Mouse (Mus musculus) embryonic facial prominence, embryonic 11.5 days (tissue): Measurements from ENCODE around the gene Cpm. TPM values are rescaled to one million over a fixed set of nuclear protein-coding genes. Genes with fewer than 3 reads are reported as not detected.

Experiments used
- ATAC-seq: fragments of 200-750 bp; cut with Nextera tagmentation; replicated peaks from 2 replicates; pipeline ENCODE4 v1.8.0; 2017; ENCODE audit warnings: low read depth; ENCODE audit not compliant: insufficient number of reproducible peaks, low FRiP score, low TSS enrichment
- DNase-seq: peaks from one replicate; pipeline ENCODE4 v3.0.0-alpha.2; 2015; ENCODE audit warnings: low spot score
- H3K27ac ChIP-seq: fragments of 300-500 bp; sonication (generic); replicated peaks from 2 replicates; pipeline ENCODE4 v1.5.1; 2014; ENCODE audit warnings: mild to moderate bottlenecking, low read depth, low read length, control low read depth
- H3K27me3 ChIP-seq: fragments of 300-500 bp; sonication (generic); 2 replicates; pipeline ENCODE4 v1.6.1; 2014; ENCODE audit warnings: mild to moderate bottlenecking, low read length, moderate library complexity, mixed read lengths; ENCODE audit not compliant: control insufficient read depth, insufficient read depth
- H3K36me3 ChIP-seq: fragments of 300-500 bp; sonication (generic); replicated peaks from 2 replicates; pipeline ENCODE4 v1.6.1; 2014; ENCODE audit warnings: low read depth, mild to moderate bottlenecking, low read length, moderate library complexity, mixed read lengths; ENCODE audit not compliant: control insufficient read depth, insufficient read depth
- H3K4me1 ChIP-seq: fragments of 300-500 bp; sonication (generic); 2 replicates; pipeline ENCODE4 v1.6.1; 2014; ENCODE audit warnings: low read length, mixed read lengths; ENCODE audit not compliant: control insufficient read depth, insufficient read depth
- H3K4me2 ChIP-seq: fragments of 300-500 bp; sonication (generic); 2 replicates; pipeline ENCODE4 v1.6.1; 2014; ENCODE audit warnings: low read depth, mild to moderate bottlenecking, control low read depth, low read length, moderate library complexity
- H3K4me3 ChIP-seq: fragments of 300-500 bp; sonication (generic); 2 replicates; pipeline ENCODE4 v1.5.1; 2014; ENCODE audit warnings: low read depth, low read length, control low read depth
- H3K9ac ChIP-seq: fragments of 300-500 bp; sonication (generic); replicated peaks from 2 replicates; pipeline ENCODE4 v1.6.1; 2014; ENCODE audit warnings: mild to moderate bottlenecking, control low read depth, low read length
- H3K9me3 ChIP-seq: fragments of 300-500 bp; sonication (generic); replicated peaks from 2 replicates; pipeline ENCODE4 v1.6.1; 2016; ENCODE audit warnings: mild to moderate bottlenecking, low read length, inconsistent platforms, mixed read lengths; ENCODE audit not compliant: control insufficient read depth
- WGBS: fragments of 180-500 bp; shearing (Covaris S2); extraction: QIAGEN DNeasy Blood & Tissue Kit; methylation state at CpG from one replicate; pipeline ENCODE4 v1.1.7; 2014; 5-methylcytosine and 5-hydroxymethylcytosine counted together
- polyA plus RNA-seq: library from polyadenylated mRNA; unstranded; fragments of >200 nt; fragmentation: Nextera tagmentation; extraction: Ambion mirVana; gene quantifications from 2 replicates; pipeline ENCODE4 v1.2.1, GENCODE M21; 2014

Cpm gene
- polyA plus RNA-seq, 1 experiment from 2014 or later: 10.9 TPM

GRCm38 (mm10) chr10:117672693-117673092 is 43.4 kb downstream of the Cpm start:
- ATAC-seq (no peak), DNase-seq (no peak)
- Histone ChIP-seq H3K36me3 (no peaks in the 10 kb centered on the region), H3K4me1 (no peaks in the 10 kb centered on the region), H3K27me3 (no peaks in the 10 kb centered on the region), H3K9ac (no peak overlapping the region), H3K9me3 (no peaks in the 10 kb centered on the region), H3K4me3 (no peak overlapping the region), H3K4me2 (no peak overlapping the region), H3K27ac (no peak overlapping the region)
- 46% methylated on average over 7 of the region's 7 CpGs for WGBS

- no peak for ATAC-seq
- 84% methylated on average over 1 of the region's 1 CpGs for WGBS
- DNase-seq: no peak
Observed at GRCm38 (mm10) chr10:117673913-117674312, 44.6 kb downstream of the Cpm start.

GRCm38 (mm10) chr10:117674359-117675019 is 45.2 kb downstream of the Cpm start:
- H3K4me3 ChIP-seq: no peak overlapping the region
- DNase-seq (no peak), ATAC-seq (no peak)
- H3K4me2 ChIP-seq: no peak overlapping the region
- no peak overlapping the region for H3K27ac ChIP-seq
- H3K4me1 ChIP-seq: no peaks in the 10 kb centered on the region
- no peaks in the 10 kb centered on the region for H3K36me3 ChIP-seq
- H3K9me3 ChIP-seq: no peaks in the 10 kb centered on the region
- H3K9ac ChIP-seq: no peak overlapping the region
- WGBS: 83% methylated on average over 3 of the region's 3 CpGs
- no peaks in the 10 kb centered on the region for H3K27me3 ChIP-seq

More at GRCm38 (mm10) chr10:117673913-117674312, 44.6 kb downstream of the Cpm start:
- Histone ChIP-seq H3K4me3 (no peak overlapping the region), H3K4me2 (no peak overlapping the region), H3K27ac (no peak overlapping the region), H3K9me3 (no peaks in the 10 kb centered on the region), H3K36me3 (no peaks in the 10 kb centered on the region), H3K9ac (no peak overlapping the region), H3K4me1 (no peaks in the 10 kb centered on the region), H3K27me3 (no peaks in the 10 kb centered on the region)

GRCm38 (mm10) chr10:117675096-117676035 is 46.1 kb downstream of the Cpm start:
- H3K4me1 ChIP-seq: no peaks in the 10 kb centered on the region
- peak overlapping the region; percentile 17 for H3K4me2 ChIP-seq
- no peaks in the 10 kb centered on the region for H3K36me3 ChIP-seq
- 45% methylated on average over 20 of the region's 20 CpGs for WGBS
- no peak overlapping the region for H3K9ac ChIP-seq
- no peak overlapping the region; the same call in 1 of the 2 replicates for H3K4me3 ChIP-seq
- H3K27me3 ChIP-seq: no peaks in the 10 kb centered on the region
- H3K27ac ChIP-seq: no peak overlapping the region
- DNase-seq: peak; percentile 83
- no peaks in the 10 kb centered on the region for H3K9me3 ChIP-seq
- ATAC-seq: 0 out of 2 replicates have a peak, but pooled peaks have one; percentile 40

GRCm38 (mm10) chr10:117676036-117676643 is 46.8 kb downstream of the Cpm start:
- Histone ChIP-seq H3K4me1 (no peaks in the 10 kb centered on the region), H3K27me3 (no peaks in the 10 kb centered on the region), H3K36me3 (no peaks in the 10 kb centered on the region), H3K4me2 (peak overlapping the region; percentile 17), H3K4me3 (peak overlapping the region; percentile 3), H3K9me3 (no peaks in the 10 kb centered on the region), H3K27ac (no peak overlapping the region), H3K9ac (no peak overlapping the region)
- 41% methylated on average over 19 of the region's 19 CpGs for WGBS
- ATAC-seq (no peak), DNase-seq (no peak)

- WGBS: 30% methylated on average over 17 of the region's 17 CpGs
- DNase-seq (peak; percentile 79), ATAC-seq (no peak)
- H3K27me3 ChIP-seq: no peaks in the 10 kb centered on the region
- H3K27ac ChIP-seq: no peak overlapping the region
- H3K4me3 ChIP-seq: peak overlapping the region; percentile 3
- H3K36me3 ChIP-seq: no peaks in the 10 kb centered on the region
- H3K9ac ChIP-seq: no peak overlapping the region
- peak overlapping the region; percentile 17 for H3K4me2 ChIP-seq
- H3K9me3 ChIP-seq: no peaks in the 10 kb centered on the region
- H3K4me1 ChIP-seq: no peaks in the 10 kb centered on the region
Observed at GRCm38 (mm10) chr10:117676644-117677313, 47.5 kb downstream of the Cpm start.

- WGBS: 78% methylated on average over 13 of the region's 13 CpGs
- H3K27ac ChIP-seq: no peak overlapping the region
- DNase-seq: no peak
- ATAC-seq: no peak
- H3K27me3 ChIP-seq: no peaks in the 10 kb centered on the region
- no peak overlapping the region for H3K4me2 ChIP-seq
- H3K36me3 ChIP-seq: no peaks in the 10 kb centered on the region
- H3K4me3 ChIP-seq: no peak overlapping the region
- no peak overlapping the region for H3K9ac ChIP-seq
- no peaks in the 10 kb centered on the region for H3K4me1 ChIP-seq
- no peaks in the 10 kb centered on the region for H3K9me3 ChIP-seq
Observed at GRCm38 (mm10) chr10:117677494-117678236, 48.4 kb downstream of the Cpm start.
